In genomic region chr8:66496998-66497577, GRCm38 (mm10) we compare ENCODE assay signal across 9 mouse cellular contexts. TPM values are rescaled to one million over a fixed set of nuclear protein-coding genes. Genes with fewer than 3 reads are reported as not detected.
DNase-seq lines count a peak whose midpoint lies in the region.
"Had no signal": no experiment of that assay in that cellular context is flagged by ENCODE, and none has a peak within 500 bp of the region (broad histone marks: within the 10 kb centered on the region; RNA-seq: fewer than 3 reads in every experiment).

No protein-coding gene starts in this region.

- H3K4me1 ChIP-seq in heart, embryonic 10.5 days = no peaks in the 10 kb centered on the region
- H3K4me1 ChIP-seq in midbrain, embryonic 10.5 days = no peaks in the 10 kb centered on the region

- H3K9me3 ChIP-seq in heart, embryonic 10.5 days = no peaks in the 10 kb centered on the region
- no peaks in the 10 kb centered on the region for H3K9me3 ChIP-seq in midbrain, embryonic 10.5 days (replicated peaks)

- peak; percentile 20 to 56 for DNase-seq in heart, adult 18-20 months
- no peak for DNase-seq in heart, embryonic 10.5 days (ENCODE audit: low spot score)
- DNase-seq in CD4-positive helper T cell, adult 2 months (ENCODE audit: low read depth, low spot score) = peak; percentile 53
- peak; percentile 26 for DNase-seq in brain, embryonic 18.5 days (ENCODE audit: low read depth, low spot score)
- DNase-seq in forelimb bud, embryonic 11.5 days (ENCODE audit: low read depth, low spot score) = peak; percentile 64
- peak; percentile 11 to 72 for DNase-seq in layer of hippocampus, adult 18-20 months (ENCODE audit: low spot score in 2 of 2)
- DNase-seq in midbrain, embryonic 10.5 days (ENCODE audit: low spot score) = peak; percentile 15
- peak; percentile 34 for DNase-seq in telencephalon, adult 2 months (ENCODE audit: low read depth, low spot score)

- no peaks in the 10 kb centered on the region for H3K36me3 ChIP-seq in heart, embryonic 10.5 days
- no peaks in the 10 kb centered on the region for H3K36me3 ChIP-seq in midbrain, embryonic 10.5 days

- no peak overlapping the region for H3K27ac ChIP-seq in heart, embryonic 10.5 days
- H3K27ac ChIP-seq in midbrain, embryonic 10.5 days (replicated peaks) = no peak overlapping the region

- H3K27me3 ChIP-seq in heart, embryonic 10.5 days (ENCODE audit: insufficient read depth, poor library complexity, severe bottlenecking) = no peaks in the 10 kb centered on the region
- no peaks in the 10 kb centered on the region for H3K27me3 ChIP-seq in midbrain, embryonic 10.5 days (ENCODE audit: low read depth, poor library complexity, severe bottlenecking)

- WGBS in heart, embryonic 10.5 days = 31% methylated on average over 4 of the region's 4 CpGs
- WGBS in midbrain, embryonic 10.5 days = 44% methylated on average over 4 of the region's 4 CpGs

- no peak overlapping the region for H3K4me3 ChIP-seq in heart, embryonic 10.5 days
- H3K4me3 ChIP-seq in midbrain, embryonic 10.5 days = no peak overlapping the region

RNA-seq across cellular contexts. Expression of gene Tma16, which starts 10.8 kb away (rescaled TPM):
- total RNA-seq in heart, adult 18-20 months (2021) = 1 to 10 TPM; 3.8 to 4.0 TPM
- polyA plus RNA-seq in heart, embryonic 10.5 days (2016; fragmentation: Nextera tagmentation; extraction: Ambion mirVana) = 11.9 and 17.2 TPM in 2 replicates
- 1 to 10 TPM; 9.2 to 9.7 TPM for total RNA-seq in layer of hippocampus, adult 18-20 months (2021)
- polyA plus RNA-seq in midbrain, embryonic 10.5 days (2016; fragmentation: Nextera tagmentation; extraction: Ambion mirVana) = 18.9 and 19.5 TPM in 2 replicates

RNA-seq across cellular contexts. Expression of gene Tktl2, which starts 14.5 kb away (rescaled TPM):
- not detected for total RNA-seq in heart, adult 18-20 months (2021)
- not detected in 2 replicates for polyA plus RNA-seq in heart, embryonic 10.5 days (2016; fragmentation: Nextera tagmentation; extraction: Ambion mirVana)
- total RNA-seq in layer of hippocampus, adult 18-20 months (2021) = under 1 TPM; 0.08 to 0.10 TPM
- not detected in 2 replicates for polyA plus RNA-seq in midbrain, embryonic 10.5 days (2016; fragmentation: Nextera tagmentation; extraction: Ambion mirVana)
- polyA plus RNA-seq: intestine, embryonic 14.5 days had no signal
